Mouse (Mus musculus) G1E (cell line): ENCODE measurements around the gene St3gal5.

Experiments used
- CTCF ChIP-seq: IDR thresholded peaks from 2 replicates; pipeline ENCODE4 v1.5.1; 2012; ENCODE audit warnings: low read depth, low read length, inconsistent platforms, mixed read lengths
- TAL1 ChIP-seq: conservative IDR thresholded peaks from 2 replicates; pipeline ENCODE4 v1.6.1; 2012; ENCODE audit warnings: low read depth, low read length, inconsistent platforms, mixed read lengths

DNA sequence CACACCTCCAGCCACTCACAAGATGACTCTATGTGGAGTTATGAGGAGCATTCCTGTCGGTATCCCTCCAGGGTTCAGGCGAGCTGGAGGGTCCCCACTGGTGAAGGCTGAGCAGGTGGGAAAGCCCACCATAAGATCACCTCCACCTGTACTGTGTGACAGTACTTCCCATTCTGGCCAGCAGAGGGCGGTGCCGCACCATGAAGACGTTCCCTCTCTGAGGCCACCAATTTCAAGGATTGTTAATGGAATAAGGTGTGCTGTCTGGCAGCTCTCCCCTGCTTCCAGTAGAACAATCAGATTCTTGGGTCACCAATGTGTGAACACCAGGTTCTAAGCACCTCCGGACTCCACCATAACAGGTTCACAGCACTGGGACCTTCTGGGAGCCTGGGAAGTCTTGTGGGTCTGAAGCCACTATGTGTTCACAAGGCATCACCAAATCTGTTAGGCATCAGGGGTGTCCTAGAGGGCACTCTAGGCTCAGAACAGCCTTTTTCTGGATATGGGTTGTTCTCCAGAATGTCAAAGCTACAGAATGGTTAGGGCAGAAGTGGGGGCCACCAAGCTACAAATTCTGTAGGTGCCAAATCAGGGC lies 88.6 kb downstream of the St3gal5 start:
- TF ChIP-seq CTCF, result peak; percentile 98
- no peak for TF ChIP-seq TAL1
